Mouse (Mus musculus): ENCODE results near the gene Grm1.

Grm1 gene

GRCm38 (mm10) chr10:10710837-10711236 is 371.3 kb downstream of the Grm1 start:
- DNase-seq: no peak

GRCm38 (mm10) chr10:10710359-10710758 is 371.8 kb downstream of the Grm1 start:
- no peak for DNase-seq

DNA sequence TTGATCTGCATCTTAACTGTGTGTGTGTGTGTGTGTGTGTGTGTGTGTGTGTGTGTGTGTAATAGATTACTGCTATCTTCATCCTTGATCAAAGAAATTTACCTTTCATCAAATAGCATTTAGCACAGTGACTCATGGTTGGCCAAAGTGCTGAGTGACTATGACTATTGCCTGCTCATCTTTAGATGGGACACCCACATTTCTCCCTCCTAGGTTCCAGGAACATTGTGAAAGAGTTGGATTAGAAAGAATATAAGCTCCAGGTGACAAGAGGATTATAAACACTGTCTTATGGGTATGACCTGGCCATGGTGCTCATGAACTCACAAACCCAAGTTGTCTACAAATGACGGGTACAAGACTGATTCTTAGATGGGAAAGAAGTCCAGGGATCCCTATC is 374.1 kb downstream of the Grm1 start:
- no peak for DNase-seq

GRCm38 (mm10) chr10:10701326-10701725 is 380.8 kb downstream of the Grm1 start:
- no peak for DNase-seq

- DNase-seq: no peak
Observed at GRCm38 (mm10) chr10:10700903-10701302, 381.3 kb downstream of the Grm1 start.

DNA sequence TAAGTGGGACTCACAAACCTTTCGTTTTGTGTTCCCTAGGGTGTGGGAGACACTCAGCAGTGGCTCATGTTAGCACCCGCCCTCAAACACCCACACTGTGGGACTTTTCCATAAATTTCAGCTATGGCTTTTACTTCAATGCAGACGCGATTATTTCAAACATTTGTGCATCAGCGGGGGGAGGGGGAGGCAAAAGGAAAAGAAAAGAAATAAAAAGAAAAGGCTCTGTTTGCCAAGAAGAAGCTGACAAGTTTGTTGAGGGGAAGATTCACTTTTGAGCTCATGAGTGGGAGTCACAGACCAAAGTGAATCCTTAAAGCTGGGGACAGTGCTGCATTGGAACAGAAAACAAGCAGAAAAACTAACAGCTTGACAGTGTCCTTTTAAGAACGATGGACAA is 384.7 kb downstream of the Grm1 start:
- DNase-seq: no peak

- DNase-seq: no peak
Observed at GRCm38 (mm10) chr10:10689668-10690223, 392.4 kb downstream of the Grm1 start.

- DNase-seq: no peak
Observed at GRCm38 (mm10) chr10:10688907-10689667, 393.1 kb downstream of the Grm1 start.

DNA sequence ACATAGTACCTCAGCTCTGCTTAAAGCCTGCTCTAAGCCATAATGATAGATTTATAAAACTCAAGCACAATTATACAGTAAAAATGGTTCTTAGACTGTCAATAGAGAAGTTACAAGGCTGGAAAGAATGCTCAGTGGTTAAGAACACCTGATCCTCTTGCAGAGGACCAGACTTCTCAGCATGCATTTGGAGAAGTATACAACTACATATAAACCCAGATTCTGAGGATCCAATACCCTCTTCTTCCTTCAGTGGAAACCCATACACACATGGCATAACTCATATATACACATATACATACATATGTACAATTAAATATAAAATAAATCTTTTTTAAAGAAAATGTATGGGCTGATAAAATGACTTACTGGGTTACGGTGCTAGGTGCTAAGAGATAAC is 401.1 kb downstream of the Grm1 start, which contains the start of gene Gm10944:
Gm10944 (plus strand) TSS at position 301 of the 400 bp plus-strand sequence.
- no peak for DNase-seq

DNA sequence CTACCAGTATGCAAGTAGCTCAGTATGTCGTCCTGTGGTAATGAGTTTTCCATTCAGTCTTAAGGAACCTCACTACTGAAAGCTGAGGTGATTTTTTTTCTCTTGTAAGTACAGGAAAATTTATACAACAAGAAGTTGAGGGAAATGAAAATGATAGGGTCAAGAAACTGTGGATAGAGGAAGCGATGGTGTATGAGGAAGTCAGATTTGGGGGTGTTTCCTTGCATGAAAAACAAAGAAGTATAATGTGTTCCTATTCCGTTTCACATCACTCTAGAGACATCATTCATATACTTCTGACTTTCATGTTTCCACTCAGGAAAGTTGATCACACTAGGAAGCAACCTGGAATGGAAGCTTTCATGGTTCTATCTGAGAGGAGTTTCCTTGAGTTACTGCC is 422.2 kb downstream of the Grm1 start:
- DNase-seq: no peak

- no peak for DNase-seq
Observed at GRCm38 (mm10) chr10:10659161-10659560, 423.0 kb downstream of the Grm1 start.

DNA sequence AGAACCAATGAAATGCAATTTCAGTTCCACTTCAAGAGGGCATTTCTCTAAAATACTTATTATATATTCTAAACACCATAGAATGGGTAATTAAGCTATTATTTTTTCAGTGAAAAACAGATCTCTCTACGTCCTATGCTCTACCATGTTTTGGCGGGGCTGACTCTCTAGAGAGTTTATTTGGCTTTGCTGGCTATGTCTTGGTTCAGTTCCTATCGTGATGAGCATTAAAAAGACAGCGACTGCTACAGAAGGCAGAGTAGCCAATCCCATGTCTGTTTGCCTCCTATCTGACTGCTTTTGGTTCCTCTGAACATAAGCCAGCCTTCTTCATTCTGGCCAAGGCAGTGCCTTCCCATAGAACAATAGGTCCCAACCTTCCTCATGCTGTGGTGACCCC is 425.5 kb downstream of the Grm1 start:
- DNase-seq: no peak

GRCm38 (mm10) chr10:10655991-10656390 is 426.2 kb downstream of the Grm1 start:
- DNase-seq: no peak
